Mouse (Mus musculus): ENCODE measurements around the gene Atox1.

Gene Atox1

GRCm38 (mm10) chr11:55414314-55414713 is 46.7 kb downstream of the Atox1 start:
- no peak for DNase-seq (ENCODE audit: low spot score in 2 of 2)

DNA sequence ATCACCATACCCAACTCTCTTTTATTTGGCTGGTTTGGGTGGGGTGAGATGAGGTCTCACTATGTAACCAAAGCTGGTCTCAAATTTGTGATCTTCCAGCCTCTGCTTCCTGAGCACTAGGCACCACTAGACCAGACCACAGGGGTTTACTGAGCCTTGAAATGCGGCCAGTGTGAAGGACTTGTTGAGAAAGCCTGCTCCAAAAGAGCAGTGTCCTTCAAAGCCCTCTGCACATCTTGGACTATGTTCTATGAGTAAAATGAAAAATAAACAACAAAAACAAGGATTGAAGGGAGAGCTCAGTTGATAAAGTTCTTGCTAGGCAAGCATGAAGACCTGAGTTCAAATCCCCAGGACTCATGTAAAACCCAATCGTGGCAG is 47.6 kb downstream of the Atox1 start:
- DNase-seq (ENCODE audit: low spot score in 2 of 2): no peak

DNA sequence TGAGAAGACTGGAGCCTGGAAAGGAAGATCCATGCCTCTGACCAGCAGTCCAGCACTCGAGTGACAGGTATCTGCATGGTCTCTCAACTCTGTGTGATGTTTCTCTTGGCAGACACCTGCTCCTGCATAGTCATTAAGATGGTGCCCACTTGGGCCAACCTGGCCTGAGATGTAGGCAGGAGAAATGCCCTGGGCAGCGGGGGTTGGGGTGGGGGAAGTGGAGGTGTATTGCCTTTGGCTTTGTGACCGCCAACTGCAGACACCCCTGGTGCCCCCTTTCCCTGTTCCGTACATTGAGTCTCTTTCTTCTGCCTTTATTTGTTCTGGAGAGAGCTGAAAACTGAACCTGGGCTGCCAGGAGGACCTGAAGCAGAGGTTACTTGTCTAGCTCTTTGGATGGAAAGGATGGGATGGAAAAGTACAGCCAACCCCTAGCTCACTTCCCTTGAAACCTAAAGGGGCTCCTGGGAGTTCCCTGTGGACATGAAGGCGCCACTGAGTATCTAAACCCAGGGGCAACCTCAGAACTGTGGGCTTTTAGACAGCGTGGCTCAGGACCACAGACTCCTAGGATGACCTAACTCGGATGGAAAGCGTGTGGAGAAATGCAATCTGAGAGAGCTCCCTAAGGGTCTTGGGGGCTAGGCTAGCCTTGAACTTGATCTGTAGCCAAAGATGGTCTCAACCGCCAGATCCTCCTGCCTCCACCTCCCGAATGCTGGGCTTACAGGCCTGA is 48.2 kb downstream of the Atox1 start:
- DNase-seq (ENCODE audit: low spot score in 2 of 2): no peak

DNA sequence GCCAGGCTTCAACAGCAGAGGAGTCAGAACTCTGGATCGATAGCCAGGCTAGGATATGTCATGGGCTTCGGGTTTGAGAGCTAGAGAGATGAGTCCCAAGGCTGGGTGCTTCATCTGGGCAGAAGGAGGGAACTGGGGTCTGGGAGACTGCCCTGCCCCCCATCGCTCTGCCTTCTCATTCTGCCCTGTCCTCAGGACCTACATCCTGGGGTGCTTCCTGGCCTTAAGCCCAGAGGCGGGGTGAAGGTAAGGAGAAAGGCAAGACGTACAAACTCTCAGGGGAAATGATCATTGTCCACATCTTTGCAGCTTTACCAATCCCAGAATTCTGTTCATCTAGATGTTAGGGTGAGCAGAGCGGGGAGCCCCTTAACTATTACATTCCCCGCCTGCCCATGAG is 49.0 kb downstream of the Atox1 start:
- no peak for DNase-seq (ENCODE audit: low spot score in 2 of 2)

- DNase-seq (ENCODE audit: low spot score in 2 of 2): no peak
Observed at GRCm38 (mm10) chr11:55410502-55410901, 50.5 kb downstream of the Atox1 start.

GRCm38 (mm10) chr11:55410005-55410404 is 51.0 kb downstream of the Atox1 start:
- no peak for DNase-seq (ENCODE audit: low spot score in 2 of 2)

GRCm38 (mm10) chr11:55407133-55407532 is 53.9 kb downstream of the Atox1 start:
- no peak for DNase-seq (ENCODE audit: low spot score in 2 of 2)

DNA sequence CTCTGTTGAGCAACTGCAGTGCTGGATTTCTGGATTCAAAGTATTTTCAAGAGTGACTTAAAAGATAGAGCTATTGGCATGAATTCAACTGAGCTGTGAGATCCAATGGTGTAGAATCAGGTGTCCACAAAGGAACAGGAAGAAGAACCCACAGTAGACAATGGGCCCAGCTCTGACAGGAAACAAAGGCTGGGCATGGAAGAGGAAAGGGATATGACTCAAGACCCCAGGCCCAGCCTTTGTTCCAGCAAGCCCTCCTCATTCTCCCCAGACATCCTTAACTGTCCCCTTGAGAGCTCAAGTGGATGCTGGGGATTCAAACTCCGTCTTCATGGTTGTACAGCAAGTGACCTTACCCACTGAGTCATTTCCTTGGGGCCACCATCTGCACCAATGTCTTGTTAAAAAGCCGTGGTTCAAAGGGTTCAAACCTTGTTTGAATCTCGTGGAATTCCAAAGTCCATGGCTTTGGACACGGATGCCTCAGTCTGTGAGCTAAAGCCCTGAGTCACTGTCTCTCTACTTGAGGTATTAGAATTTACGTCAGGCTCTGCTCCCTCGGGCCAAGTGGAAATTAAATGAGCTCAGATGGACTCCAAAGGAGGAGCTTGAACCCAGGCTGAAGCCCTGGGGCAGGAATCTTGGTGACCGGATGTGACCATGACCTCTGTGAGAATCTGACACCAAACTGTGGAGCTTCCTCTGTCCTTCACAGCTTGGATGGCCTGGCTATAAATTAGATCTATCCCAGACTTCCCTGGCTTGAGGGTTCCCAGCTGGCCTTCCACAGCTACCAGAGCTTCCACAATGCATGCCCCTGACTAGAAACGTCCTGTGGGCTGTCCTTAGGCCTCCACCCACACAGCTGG is 55.2 kb downstream of the Atox1 start:
- DNase-seq (ENCODE audit: low spot score in 2 of 2): peak in 1 of 2 experiments; percentile 23

- DNase-seq (ENCODE audit: low spot score in 2 of 2): no peak
Observed at GRCm38 (mm10) chr11:55404659-55405457, 56.2 kb downstream of the Atox1 start.

DNA sequence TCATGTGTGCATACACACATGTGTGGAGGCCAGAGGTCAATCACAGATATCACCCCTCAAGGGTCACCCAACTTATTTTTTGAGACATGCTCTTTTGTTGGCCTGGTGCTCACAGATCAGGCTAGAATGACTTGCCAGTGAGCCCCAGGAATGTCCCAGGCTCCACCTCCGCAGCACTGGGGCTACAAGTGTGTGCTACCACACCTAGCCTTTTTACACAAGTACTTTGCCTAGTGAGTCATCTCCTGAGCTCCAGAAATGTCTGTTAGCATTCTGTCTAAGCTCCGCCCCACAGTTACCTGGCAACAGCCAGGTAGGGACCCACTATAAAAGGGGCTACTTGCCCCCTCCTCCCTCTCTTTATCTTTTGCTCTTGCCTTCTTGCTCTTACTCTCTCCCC is 60.2 kb downstream of the Atox1 start:
- DNase-seq (ENCODE audit: low spot score in 2 of 2): no peak

DNA sequence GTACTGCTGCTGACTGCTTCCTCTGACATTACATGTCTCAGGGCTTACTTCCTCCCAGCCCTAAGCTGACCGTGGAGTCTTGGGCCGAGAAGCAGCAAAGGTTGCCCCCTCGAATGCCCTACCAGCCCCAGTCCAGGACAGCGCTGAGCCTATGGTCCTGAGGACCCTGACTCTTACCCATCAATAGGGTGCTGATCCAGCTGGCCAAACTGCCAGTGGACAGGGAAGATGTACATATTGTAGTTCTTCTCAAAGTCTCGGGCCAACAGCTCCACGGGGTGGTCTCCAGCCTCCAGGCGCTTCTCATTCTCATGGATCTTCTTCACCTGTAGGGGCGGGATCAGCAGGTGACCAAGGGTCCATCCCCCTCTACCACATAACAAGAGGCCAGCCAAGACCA is 62.7 kb downstream of the Atox1 start:
- DNase-seq (ENCODE audit: low spot score in 2 of 2): no peak

GRCm38 (mm10) chr11:55397441-55397840 is 63.6 kb downstream of the Atox1 start:
- no peak for DNase-seq (ENCODE audit: low spot score in 2 of 2)

- no peak for DNase-seq (ENCODE audit: low spot score in 2 of 2)
Observed at GRCm38 (mm10) chr11:55397036-55397435, 64.0 kb downstream of the Atox1 start.
